Mouse (Mus musculus) layer of hippocampus, adult 9-10 months (tissue): ENCODE measurements around the gene Prkca.
A peak's percentile ranks its signal among the peaks of the same experiment; 100 is the strongest.

Source experiments
- DNase-seq: peaks from one replicate; pipeline ENCODE4 v3.0.0; 2022; ENCODE audit warnings: low spot score

Prkca gene

DNA sequence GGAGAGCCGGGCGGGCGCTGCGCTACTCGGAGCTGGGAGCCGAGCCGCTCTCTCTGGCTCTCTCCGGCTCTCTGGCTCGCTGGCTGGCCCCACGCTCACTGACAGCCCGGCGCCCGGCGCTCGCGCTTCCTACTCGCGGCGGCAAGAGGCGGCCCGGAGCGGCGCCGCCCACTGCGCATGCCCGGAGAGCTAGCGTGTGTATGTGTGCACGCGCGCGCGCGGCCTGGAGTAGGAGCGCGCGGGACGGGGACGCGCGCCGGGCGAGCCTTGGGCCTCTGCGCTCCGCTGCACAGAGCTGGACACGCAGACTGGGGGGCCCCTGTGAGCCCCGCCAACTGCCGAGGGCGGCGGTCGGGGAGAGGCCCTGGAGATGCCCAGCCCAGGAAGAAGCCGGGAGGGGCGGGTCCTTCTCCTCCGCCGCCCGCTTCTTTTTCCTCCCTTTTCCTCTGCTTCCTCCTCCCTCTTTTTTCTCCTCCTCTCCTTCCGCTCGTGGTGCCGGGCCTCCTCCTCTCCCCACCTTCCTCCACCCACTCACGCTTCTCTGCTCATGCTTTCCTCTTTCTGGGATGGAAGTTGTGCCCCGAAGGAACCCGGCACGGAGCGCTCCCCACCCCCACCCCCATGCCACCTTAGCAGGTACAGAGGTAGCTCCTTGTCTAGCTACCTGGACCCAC, at the start of gene Prkca:
Prkca (minus strand) TSS at position 140 of the 674 bp plus-strand sequence.
- peak; percentile 86 for DNase-seq

DNA sequence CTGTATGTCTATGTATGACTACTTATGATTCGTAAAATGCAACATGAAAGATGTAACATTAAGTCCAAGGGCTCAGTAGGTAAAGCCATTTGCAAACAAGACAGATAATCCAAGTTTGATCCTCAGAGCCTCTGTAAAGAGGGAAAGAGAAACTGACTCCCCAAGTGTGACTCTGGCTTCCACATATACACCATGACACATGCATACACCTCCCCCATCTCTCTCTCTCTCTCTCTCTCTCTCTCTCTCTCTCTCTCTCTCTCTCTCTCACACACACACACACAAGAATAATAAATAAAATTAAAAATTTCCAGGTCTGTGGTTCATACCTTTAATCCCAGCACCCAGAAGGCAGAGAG, 41.9 kb upstream of the Prkca start:
- DNase-seq, result no peak

DNA sequence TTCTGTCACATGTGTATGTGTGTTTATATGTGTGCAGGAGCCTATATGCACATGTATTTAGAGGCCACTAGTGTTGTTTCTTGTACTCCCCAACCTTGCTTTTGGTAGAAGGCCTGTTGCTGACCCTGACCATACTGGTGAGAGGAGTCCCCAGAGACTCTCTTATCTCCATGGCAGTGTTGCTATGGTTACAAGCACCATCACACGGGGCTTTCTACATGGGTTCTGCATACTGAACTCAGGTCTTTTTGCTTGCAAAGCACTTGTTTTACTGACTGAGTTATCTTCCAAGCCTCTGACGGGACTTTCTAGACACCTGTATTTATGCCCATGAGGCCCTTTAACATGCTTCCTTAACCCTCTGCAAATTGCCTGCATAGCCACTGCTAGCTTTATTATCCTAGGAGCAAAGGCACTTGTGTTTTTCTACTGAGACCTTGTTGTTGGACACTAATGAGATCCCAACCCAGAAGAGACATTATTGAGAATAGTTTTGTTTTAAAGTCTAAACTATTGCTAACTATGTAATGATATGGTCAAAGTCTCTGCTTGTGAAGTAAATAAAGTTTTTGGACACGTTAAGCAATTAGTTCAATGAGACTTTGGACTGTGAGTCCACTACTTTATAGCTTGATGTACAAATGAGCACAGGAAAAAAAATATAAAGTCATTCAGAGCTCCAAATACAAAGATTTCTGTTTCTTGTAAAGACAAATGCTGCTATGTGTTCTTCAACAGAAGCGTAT, 41.4 kb upstream of the Prkca start:
- no peak for DNase-seq

GRCm38 (mm10) chr11:108382664-108383063, 38.9 kb upstream of the Prkca start:
- no peak for DNase-seq

DNA sequence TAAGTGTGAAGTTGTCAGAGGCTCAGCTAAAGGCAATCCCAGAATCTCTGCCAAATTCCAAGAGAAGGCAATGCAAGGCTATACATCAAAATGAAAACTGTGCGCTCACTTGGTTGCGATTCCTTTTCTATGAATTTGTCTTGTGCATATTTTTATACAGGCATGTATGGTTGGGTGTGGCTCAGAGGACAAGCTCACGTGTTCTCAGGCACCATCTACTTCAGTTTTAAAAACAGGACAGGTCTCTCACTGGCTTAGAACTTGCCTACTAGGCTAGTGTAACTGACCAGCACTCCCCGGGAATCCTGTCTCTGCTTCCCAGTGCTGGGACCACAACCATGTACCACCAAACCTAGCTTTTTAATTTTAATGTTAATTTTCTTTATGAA, 34.6 kb upstream of the Prkca start:
- DNase-seq, result no peak

- peak; percentile 83 for DNase-seq
Measured at GRCm38 (mm10) chr11:108377680-108378362, 34.1 kb upstream of the Prkca start.

DNA sequence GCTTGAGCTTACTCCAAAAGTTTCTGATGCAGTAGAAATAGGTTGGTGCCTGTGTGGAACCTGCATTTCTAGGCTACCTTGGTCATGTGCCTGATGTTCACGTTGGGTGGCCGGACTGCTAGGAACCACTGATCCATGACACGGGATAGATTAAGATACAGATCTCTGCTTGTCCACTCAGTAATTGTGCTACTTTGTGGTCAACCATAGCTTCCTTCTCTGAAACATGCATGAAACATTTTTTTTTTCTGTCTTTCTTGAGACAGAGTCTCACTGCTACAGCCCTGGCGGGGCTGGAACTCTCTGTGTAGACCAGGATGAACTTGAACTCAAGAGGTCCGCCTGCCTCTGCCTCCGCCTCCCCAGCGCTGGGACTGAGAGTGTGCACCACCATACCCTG, 33.1 kb upstream of the Prkca start:
- DNase-seq, result no peak

- no peak for DNase-seq
Measured at GRCm38 (mm10) chr11:108367046-108367445, 23.3 kb upstream of the Prkca start.

- no peak for DNase-seq
Measured at GRCm38 (mm10) chr11:108365600-108365999, 21.9 kb upstream of the Prkca start.

DNA sequence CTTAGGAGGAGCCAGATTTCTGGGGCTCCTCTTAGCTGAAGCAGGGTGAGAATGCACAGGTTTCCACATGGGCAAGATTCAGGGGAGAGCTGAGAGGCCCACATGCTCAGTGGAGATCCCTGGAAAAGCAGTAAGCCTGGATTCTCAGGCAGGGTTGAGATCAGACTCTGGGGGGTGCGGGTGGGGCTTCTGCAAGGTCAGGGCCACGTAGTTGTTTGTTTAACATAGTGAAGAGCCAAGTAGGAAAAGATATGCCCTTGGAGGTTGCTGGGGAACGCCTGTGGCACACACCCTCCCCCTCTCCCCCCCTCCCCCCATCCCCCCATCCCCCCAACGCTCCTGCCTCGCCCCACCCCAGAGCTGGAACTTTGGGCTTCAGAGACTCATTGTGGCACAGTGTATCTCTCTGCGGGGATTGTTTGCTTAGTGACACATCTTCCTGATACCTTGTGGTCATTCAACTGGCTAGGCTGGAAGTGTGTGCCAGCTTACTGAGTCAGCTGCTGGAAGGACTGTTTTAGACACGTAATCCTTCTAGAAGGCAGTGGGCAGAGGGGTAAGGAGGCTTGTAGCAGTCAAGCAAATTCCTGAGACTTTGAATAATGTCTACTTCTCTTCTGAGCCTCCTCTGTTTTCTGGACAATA, 21.3 kb upstream of the Prkca start:
- DNase-seq, result no peak

DNA sequence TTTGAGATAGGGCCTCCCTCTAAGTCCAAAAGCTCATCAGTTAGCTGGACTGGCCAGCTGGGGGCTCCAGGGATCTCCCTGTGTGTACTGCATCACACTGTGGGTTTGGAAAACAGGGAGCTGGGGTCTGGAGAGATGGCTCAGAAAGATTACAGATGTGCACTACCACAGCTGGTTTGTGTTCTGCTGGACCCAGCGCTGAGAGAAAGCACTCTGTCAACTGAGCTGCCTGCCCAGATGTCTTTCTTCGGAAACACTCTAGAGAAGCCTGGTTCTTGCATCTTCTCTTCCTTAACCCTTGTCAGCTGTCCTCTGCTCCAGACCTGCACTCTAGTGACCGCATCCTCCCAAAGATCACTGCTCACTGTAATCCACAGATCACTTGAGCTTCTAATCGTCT, 20.3 kb upstream of the Prkca start:
- no peak for DNase-seq

DNA sequence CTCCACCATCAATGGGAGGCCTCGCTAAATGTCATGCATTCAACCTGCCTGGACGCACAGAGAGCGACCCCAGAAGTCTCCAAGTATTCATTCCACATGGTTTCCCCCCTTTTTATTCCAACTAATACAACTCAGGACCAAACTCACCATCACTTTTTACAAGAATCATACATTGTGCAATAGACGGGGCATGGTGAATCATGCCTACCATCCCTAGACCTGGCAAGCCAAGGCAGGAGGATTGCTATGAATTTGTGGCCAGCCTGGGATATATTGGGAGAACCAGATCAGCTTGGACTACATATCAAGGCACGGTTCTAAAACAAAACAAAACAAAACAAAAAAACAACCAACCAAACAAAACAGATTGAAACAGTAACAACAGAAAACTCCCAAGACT, 19.2 kb upstream of the Prkca start:
- DNase-seq, result no peak

DNA sequence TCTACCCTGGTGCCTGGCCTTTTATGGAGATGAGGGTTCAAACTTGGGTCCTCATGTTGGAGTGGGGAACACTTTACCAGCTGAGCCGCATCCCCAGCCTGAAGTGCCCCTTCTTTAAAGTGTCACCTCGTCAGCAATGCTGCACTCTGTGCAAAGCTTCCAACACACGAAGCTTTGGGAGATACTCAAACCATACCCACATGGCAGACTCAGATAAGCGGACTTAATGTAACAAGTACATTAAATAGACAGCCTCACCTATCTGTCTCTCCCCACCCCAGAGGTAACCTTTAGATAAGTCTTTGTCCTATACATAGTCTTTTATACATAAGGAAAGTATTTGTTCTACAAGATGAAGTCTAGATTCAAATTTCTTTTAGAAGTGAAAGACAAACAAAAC, 17.3 kb upstream of the Prkca start:
- no peak for DNase-seq

- no peak for DNase-seq
Measured at GRCm38 (mm10) chr11:108358911-108359310, 15.2 kb upstream of the Prkca start.

- DNase-seq, result no peak
Measured at GRCm38 (mm10) chr11:108356020-108356419, 12.3 kb upstream of the Prkca start.

DNA sequence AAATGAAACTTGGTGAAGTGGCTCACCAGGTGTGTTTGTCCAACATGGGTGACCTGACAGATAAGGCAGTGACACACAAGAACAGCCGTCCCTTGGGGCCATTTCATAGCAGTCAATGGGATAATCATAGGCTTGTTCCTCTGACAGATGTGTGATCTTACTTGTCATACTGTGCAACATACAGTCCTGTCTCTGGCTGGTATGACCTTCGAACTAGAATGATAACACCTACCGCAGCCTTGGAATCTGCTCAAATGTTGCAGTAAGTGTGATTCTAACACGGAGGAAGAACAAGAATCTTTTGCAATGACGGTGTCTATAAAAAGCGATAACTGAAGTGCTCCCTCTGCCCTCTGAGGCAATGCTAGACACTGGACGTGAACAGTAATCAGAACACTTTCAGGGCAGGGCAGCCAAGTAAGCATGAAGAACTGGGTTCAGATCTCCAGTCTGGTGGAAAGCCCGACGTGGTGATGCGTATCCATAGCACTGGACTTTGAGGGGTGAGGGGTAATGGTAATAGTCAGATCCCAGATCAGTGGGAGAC, 9.2 kb upstream of the Prkca start:
- no peak for DNase-seq

DNA sequence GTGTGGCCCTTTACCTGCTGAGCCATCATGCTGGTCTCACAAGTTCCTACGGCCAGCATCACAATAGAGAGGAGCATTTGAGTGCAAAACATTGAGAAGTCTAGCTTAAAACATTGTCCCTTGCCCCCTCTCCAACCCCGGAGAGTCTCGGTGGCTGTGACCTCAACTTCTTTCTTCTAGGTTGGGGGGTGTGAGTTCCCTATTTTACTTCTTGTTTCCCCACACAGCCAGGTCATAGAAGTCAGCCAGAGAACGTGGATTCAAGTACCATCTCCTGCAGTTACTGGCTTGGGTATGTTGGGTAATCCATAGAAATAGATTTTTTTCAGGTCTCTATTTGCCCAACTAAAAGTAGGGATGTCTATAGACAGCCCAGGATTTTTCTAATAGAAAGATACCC, 7.1 kb upstream of the Prkca start:
- DNase-seq, result no peak

GRCm38 (mm10) chr11:108345321-108345720, 1.6 kb upstream of the Prkca start:
- DNase-seq, result no peak

- no peak for DNase-seq
Measured at GRCm38 (mm10) chr11:108344759-108345158, 1.0 kb upstream of the Prkca start.

GRCm38 (mm10) chr11:108342781-108343768, 653 bp downstream of the Prkca start, which contains the start of gene Apoh:
Apoh (plus strand) TSS chr11:108343354.
- no peak for DNase-seq

DNA sequence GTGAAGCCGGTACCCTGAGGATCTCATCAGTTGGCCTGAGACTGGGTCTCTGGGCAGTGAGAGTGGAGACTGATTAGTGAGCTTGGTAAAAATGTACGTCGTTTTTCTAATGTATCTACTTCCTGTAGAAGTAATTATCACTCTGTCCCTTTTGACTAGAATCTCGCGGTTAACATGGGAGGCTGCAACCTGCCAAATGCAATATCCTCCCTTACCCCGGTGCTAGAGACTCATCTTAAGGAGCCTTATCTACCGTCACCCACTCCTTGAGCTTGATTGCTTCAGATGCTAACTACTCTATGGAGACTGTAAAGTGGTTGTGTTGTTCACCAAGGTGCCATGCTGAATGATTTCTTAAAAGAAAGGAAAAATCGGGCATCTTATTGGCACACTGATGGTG, 1.9 kb downstream of the Prkca start:
- DNase-seq, result no peak
